Mouse (Mus musculus) c-Kit-positive CD71-positive TER-119-negative erythroid progenitor cells, embryonic 14.5 days (primary cell): ENCODE results near the gene Bub1.

ENCODE experiments used
- DNase-seq: peaks from one replicate; pipeline ENCODE4 v3.0.0-alpha.2; 2013; ENCODE audit warnings: low read depth

The Bub1 gene

DNA sequence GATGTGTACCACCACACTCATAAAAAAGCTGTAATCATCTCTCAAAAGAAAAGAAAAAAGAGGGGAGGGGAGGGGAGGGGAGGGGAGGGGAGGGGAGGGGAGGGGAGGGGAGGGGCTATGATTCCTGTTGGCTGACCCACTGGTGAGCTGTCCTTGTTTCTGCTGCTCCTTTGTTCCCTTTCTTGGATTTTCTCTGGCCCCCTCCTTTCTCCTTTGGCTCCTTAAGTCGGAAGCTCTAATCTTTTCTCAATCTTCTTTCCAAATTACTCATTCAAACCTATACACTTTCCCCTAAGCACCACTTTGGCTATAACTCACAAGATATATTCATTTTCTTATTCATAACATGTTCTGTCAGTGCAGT, 57.1 kb downstream of the Bub1 start:
- no peak for DNase-seq

DNA sequence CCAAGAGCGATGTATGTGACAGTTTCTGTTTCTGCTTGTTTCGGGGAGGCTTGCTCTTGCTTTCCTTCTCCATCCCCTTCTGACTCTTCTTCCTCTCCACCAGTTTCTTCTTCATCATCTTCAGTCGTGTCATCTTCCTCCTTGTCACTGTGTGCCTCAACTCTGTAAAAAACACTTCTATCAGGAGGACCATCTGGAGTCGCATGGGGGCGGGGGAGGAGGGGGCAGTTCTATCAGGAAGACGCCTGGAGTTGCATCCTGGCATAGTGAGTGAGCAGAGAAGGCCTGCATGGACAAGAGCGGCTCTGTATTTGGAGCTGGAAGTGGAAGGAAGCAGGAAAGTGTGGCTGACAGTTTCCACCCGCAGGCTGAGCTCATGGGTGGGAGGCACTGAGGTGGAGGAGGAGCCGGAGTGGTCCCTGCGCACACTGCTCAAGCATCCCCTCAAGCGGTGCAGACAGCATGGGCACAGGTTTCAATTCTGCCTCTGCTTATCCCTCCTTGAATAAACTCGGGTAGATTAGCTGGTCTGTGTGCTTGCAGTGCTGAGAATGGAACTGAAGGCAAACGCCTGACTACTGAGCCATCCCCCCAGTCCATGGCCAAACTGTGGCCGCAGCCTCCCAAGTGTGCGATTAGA, 57.6 kb downstream of the Bub1 start:
- no peak for DNase-seq

DNA sequence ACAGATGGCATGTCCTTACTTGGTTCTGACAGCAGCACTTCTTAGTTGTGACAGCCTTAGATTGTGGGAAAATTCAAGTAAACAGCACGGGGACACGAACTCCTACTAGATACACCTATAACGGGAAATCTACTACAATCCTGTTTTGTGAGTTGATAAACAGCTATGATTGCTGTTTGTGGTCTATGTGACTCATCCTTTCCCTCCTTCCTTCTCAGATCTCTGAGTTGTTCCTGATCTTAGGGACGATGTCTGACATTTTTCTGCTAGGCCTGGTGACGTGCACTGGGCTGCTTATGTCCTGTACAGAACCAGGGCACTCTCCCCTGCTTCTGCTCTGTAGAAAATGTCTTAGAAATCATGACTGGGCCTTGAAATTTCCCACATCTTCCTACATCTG, 70.1 kb downstream of the Bub1 start:
- no peak for DNase-seq

DNA sequence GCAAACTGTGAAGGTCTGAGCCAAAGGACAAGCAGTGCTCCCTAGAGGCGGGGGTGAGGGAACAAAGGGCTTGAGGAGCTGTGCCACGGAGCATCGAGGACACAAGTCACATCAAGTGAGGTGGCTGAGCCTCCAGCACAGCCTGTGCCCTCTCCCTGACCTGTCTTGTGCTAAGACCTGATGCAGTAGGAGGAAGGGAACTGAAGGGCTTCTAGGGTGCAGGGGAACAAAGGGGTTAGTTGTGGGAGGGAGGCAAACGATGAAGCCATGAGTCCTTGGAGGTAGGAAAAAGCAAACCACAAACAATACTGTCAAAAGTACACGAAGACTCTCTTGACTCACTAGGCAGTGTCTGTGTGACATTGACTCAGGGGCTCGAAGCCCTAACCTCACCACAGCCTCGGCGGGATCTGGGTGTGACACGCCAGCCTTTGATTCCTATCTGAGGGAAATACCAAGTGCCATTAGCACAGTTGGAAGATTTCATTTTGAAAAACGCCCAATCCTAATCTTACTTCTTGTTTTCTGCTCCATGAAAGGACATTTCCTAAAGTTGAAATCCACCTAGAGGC, 71.2 kb downstream of the Bub1 start:
- no peak for DNase-seq

DNA sequence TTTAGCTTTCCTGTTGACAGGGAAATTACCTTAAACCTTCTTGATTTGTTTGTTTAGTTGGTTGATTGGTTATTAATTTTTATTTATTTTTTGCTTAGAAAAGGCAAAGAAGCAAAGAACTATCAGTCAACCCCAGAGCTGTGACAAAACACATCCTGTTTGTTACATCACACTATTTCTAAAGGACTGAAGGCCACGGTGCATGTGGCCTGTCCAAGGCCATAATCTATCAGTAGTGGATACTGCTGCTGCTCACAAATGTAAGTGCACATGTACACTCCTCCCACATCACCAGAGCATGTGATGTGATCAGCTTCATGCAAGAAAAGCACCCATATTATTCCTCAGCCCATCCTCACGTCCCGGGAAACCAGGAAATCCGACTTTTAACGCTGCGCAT, 71.7 kb downstream of the Bub1 start:
- DNase-seq, result no peak

DNA sequence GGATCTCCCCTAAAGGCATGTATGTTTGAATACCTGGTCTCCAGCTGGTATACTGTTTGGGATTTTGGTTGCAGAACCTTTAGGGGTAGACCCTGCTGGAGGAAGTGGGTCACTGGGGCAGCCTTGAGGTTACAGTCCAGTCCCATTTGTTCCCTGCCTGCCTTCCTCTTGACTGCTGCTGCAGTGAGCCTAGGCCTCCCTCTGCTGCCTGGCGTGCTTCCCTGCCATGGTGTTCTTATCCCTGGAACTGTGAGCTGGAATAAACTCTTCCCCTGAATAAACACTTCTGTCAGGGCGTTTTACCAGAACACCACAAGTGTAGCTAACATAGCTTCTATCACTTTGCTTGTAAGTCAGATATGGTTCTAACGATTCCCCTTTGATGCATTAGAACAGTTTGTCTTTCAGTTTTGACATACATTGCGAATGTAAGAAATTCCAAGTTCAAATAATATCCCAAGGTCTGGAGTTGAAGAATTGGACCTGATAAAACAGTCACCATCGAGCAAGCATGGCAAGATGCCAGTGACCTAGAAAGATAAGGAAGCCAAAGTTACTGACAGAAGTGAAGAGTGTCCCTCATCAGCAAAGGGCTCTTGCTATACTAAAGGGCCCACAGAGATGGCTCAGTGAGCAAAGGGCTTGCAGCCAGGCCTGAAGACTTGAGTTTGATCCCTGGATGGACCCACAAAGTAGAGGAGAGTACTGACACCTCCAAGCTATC, 72.3 kb downstream of the Bub1 start:
- no peak for DNase-seq

DNA sequence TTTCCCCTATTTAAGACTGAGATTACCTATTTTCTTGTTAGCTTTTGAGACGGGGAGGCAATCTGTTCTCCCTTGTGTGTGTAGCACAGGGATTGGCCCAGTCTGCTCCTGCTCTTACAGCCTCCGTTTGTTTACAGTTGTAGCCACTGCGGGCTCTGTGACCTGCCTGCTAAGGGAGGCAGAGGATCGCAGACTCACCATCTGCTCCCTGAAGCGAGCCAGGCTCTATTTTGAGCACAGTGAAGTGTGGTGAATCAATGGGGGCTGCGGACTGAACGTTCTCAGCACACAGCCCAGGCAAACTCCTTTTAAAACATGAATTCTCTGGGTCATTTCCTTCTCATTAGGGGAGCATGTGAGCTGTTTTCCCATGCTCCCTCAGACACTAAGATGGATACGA, 74.5 kb downstream of the Bub1 start:
- DNase-seq, result no peak

DNA sequence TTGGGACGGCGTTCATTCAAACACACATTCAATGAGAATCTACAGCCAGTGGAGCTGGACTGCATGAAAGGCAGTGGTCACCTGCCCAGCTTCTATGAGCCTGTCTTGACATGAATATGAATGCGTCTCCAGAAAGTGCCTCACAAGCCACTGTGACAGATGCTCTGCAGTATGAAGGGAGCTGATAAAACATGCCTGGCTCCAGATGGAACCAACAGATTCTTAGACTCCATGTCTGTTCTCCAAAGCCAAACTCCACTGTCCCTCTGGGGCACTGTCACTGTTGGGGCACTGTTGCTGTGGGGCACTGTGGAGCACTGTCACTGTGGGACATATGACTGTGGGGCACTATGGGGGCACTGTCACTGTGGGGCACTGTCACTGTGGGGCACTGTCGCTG, 77.6 kb downstream of the Bub1 start:
- no peak for DNase-seq

DNA sequence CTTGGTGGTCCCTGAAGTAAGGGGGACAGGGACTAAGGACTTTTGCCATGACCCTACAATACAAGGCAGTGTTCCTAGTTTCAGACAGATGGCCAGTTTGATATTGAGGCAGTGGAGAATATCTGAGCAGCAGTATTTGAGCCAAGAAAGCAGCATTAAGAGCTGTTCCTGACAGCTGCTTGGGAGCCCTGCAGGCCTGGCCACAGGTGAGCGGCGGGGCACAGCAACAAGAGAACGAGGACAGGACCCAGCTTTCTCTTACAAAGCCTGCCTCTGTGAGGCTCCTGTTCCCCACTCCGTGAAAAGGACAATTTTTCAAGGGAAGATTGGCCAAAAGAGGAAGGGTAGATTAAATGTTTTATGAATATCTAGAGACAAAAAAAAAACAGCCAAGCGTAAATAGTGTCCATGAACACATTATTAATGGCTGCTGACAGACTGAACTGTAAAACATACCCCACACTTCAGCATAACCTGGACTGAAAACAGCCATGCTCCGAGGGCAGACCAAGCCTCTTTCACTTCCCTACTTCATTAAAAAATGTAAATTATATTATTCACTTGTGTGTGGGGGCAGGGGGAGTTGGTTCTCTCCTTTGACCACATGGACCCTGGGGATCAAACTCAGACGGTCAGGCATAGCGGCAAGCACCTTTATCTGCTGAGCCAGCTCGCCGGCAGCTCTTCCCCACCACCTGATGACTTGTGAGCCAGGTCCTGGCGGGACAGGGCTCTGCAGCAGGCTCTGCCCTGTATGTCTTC, 79.6 kb downstream of the Bub1 start:
- DNase-seq, result no peak
